ENCODE assay signal across 8 mouse cellular contexts in the genomic region with DNA sequence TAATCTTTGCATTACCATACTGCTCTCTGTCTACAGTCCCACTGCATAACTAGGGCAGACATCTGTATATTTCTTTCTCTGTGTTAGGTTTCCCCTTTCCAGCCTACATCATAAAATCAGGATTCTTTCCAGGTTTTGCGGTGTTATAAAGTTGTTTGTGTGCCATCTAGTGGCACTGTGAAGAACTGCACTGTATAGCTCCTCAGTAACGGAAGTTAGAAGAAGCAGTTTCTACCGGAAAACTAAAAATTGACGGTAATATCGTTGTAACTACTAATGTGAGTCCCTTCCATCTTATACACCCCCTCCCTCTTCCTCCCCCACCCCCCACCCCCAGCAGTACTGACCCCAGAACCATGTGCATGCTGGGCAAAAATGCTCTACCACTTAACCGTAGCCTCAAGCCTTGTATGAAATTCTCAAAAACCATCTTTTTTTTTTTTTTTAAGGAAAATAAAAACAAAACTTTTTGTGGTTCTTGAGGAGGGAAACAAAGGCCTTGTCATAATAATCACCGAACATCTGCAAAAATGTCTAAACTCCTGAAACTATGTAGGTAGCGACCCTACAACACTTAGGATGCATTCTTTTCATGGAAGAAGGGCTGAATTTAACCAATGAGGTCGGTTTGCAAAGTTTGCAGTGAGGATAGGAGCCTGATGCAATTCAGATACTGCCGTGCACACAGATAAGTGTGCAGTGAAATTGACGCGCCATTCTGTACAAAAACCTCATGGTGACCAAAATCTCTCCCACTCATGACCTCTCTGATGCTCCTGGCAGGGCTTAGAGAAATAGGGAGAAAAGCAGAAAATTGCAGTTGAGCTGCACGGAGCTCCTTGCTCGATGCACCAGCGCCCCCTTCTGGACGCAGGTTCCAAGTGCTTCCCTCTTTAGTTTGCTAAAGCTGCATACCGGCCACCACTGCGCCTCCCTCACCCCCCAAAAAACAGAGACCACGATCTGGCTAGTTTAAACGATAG. TPM values are rescaled to one million over a fixed set of nuclear protein-coding genes. Genes with fewer than 3 reads are reported as not detected.
DNase-seq lines count a peak whose midpoint lies in the region; ATAC-seq and TF ChIP-seq lines count a peak whose summit lies in the region.

No protein-coding gene starts in this region.

- WGBS in forebrain, embryonic 12.5 days = 4% methylated on average over 20 of the region's 20 CpGs
- 4% methylated on average over 20 of the region's 20 CpGs for WGBS in heart, postnatal 0 days
- 3% methylated on average over 20 of the region's 20 CpGs for WGBS in lung, adult 2 months
- WGBS in neural tube, embryonic 15.5 days = 7% methylated on average over 20 of the region's 20 CpGs

- H3K4me2 ChIP-seq in forebrain, embryonic 12.5 days = peak overlapping the region; percentile 59
- peak overlapping the region; percentile 78 for H3K4me2 ChIP-seq in heart, postnatal 0 days (ENCODE audit: low read depth, low read length)
- H3K4me2 ChIP-seq in neural tube, embryonic 15.5 days = peak overlapping the region; percentile 56

- no peak overlapping the region; the same call in 1 of the 2 replicates for H3K4me3 ChIP-seq in E14TG2a.4 (replicated peaks; ENCODE audit: low read length)
- H3K4me3 ChIP-seq in forebrain, embryonic 12.5 days (replicated peaks) = peak overlapping the region; percentile 31
- H3K4me3 ChIP-seq in heart, postnatal 0 days (ENCODE audit: low read depth, low read length) = peak overlapping the region; percentile 44
- peak overlapping the region; percentile 31 for H3K4me3 ChIP-seq in lung, adult 2 months (replicated peaks; ENCODE audit: extremely low read depth, low read depth, low read length)
- H3K4me3 ChIP-seq in neural tube, embryonic 15.5 days (replicated peaks) = peak overlapping the region; percentile 29

- no peak overlapping the region for H3K27ac ChIP-seq in forebrain, embryonic 12.5 days
- H3K27ac ChIP-seq in heart, postnatal 0 days (ENCODE audit: low read depth) = no peak overlapping the region
- peak overlapping the region; percentile 23; the same call in 1 of the 2 replicates for H3K27ac ChIP-seq in neural tube, embryonic 15.5 days (replicated peaks)

- ATAC-seq in forebrain, embryonic 12.5 days (ENCODE audit: low FRiP score) = peak; percentile 83
- peak; percentile 51; the same call in 1 of the 2 replicates for ATAC-seq in heart, postnatal 0 days (ENCODE audit: insufficient read depth, low read depth)
- ATAC-seq in neural tube, embryonic 15.5 days (ENCODE audit: low FRiP score) = peak; percentile 73

- DNase-seq in c-Kit-positive CD71-positive TER-119-negative erythroid progenitor cells, embryonic 14.5 days (ENCODE audit: low read depth) = peak; percentile 83
- peak; percentile 79 for DNase-seq in heart, postnatal 0 days (ENCODE audit: low spot score)
- peak; percentile 96 to 97 for DNase-seq in kidney, postnatal 4 days
- DNase-seq in lung, adult 2 months = peak; percentile 84
- DNase-seq in testis, postnatal 10 days (ENCODE audit: low spot score) = peak; percentile 96

- peaks cover 29% of the 10 kb centered on the region for H3K4me1 ChIP-seq in E14TG2a.4 (replicated peaks; ENCODE audit: low read depth, low read length)
- H3K4me1 ChIP-seq in forebrain, embryonic 12.5 days = peaks cover 8% of the 10 kb centered on the region; the same call in 1 of the 2 replicates
- H3K4me1 ChIP-seq in heart, postnatal 0 days (ENCODE audit: control insufficient read depth, insufficient read depth) = no peaks in the 10 kb centered on the region
- peaks cover 2% of the 10 kb centered on the region; the same call in 1 of the 2 replicates for H3K4me1 ChIP-seq in lung, adult 2 months (ENCODE audit: control insufficient read depth, insufficient read depth, low read length)
- H3K4me1 ChIP-seq in neural tube, embryonic 15.5 days = peaks cover 17% of the 10 kb centered on the region

- TF ChIP-seq CTCF in E14TG2a.4 (conservative IDR thresholded peaks at IDR 0.05; ENCODE audit: low read length) = peak; percentile 87
- TF ChIP-seq CTCF in heart, postnatal 0 days (IDR thresholded peaks at IDR 0.05; ENCODE audit: low read depth) = peak; percentile 85
- peak; percentile 95 for TF ChIP-seq CTCF in lung, adult 2 months (IDR thresholded peaks at IDR 0.05; ENCODE audit: insufficient read depth, low read length)

- no peaks in the 10 kb centered on the region for H3K27me3 ChIP-seq in E14TG2a.4 (ENCODE audit: insufficient read depth, low read length)
- H3K27me3 ChIP-seq in forebrain, embryonic 12.5 days = no peaks in the 10 kb centered on the region
- H3K27me3 ChIP-seq in heart, postnatal 0 days (ENCODE audit: control insufficient read depth, insufficient read depth, low read length) = no peaks in the 10 kb centered on the region
- H3K27me3 ChIP-seq in neural tube, embryonic 15.5 days (replicated peaks) = no peaks in the 10 kb centered on the region

- no peak for TF ChIP-seq EP300 in heart, postnatal 0 days (IDR thresholded peaks at IDR 0.05; ENCODE audit: low read depth)

- no peaks in the 10 kb centered on the region for H3K36me3 ChIP-seq in E14TG2a.4 (ENCODE audit: insufficient read depth, low read length)
- peaks cover 7% of the 10 kb centered on the region; the same call in 1 of the 2 replicates for H3K36me3 ChIP-seq in forebrain, embryonic 12.5 days (replicated peaks)
- peaks cover 10% of the 10 kb centered on the region for H3K36me3 ChIP-seq in heart, postnatal 0 days (replicated peaks; ENCODE audit: control insufficient read depth, insufficient read depth, low read length)
- peaks cover 20% of the 10 kb centered on the region for H3K36me3 ChIP-seq in neural tube, embryonic 15.5 days

- H3K9ac ChIP-seq in forebrain, embryonic 12.5 days = no peak overlapping the region
- no peak overlapping the region; the same call in 1 of the 2 replicates for H3K9ac ChIP-seq in heart, postnatal 0 days (replicated peaks; ENCODE audit: low read depth, low read length)
- H3K9ac ChIP-seq in neural tube, embryonic 15.5 days (replicated peaks) = no peak overlapping the region; the same call in 1 of the 2 replicates

- H3K9me3 ChIP-seq in E14TG2a.4 (ENCODE audit: low read length) = no peaks in the 10 kb centered on the region
- no peaks in the 10 kb centered on the region for H3K9me3 ChIP-seq in forebrain, embryonic 12.5 days
- no peaks in the 10 kb centered on the region for H3K9me3 ChIP-seq in heart, postnatal 0 days (replicated peaks; ENCODE audit: control insufficient read depth, low read length)
- H3K9me3 ChIP-seq in neural tube, embryonic 15.5 days (replicated peaks) = no peaks in the 10 kb centered on the region

- no peak for TF ChIP-seq POLR2A in lung, adult 2 months (IDR thresholded peaks at IDR 0.05; ENCODE audit: borderline replicate concordance, extremely low read depth, low read depth, low read length)

RNA-seq across cellular contexts. Expression of a gene that starts 12.0 kb away (rescaled TPM):
- polyA plus RNA-seq in forebrain, embryonic 12.5 days (2016; fragmentation: Nextera tagmentation; extraction: Ambion mirVana) = 75.9 and 80.5 TPM in 2 replicates
- 9.8 and 55.6 TPM in 2 replicates for total RNA-seq in heart, postnatal 0 days (2014; rRNA removed; ENCODE audit: low replicate concordance)
- 53.5 and 60.3 TPM in 2 replicates for polyA plus RNA-seq in heart, postnatal 0 days (2015; fragmentation: Nextera tagmentation; extraction: Ambion mirVana)
- 56.1 and 57.2 TPM in 2 replicates for polyA plus RNA-seq in lung, adult 2 months (2012; rRNA removed)
- 75.7 and 132 TPM in 2 replicates for polyA plus RNA-seq in neural tube, embryonic 15.5 days (2015; fragmentation: Nextera tagmentation; extraction: Ambion mirVana)

RNA-seq across cellular contexts. Expression of a gene that starts 12.1 kb away (rescaled TPM):
- 0.36 and 0.82 TPM in 2 replicates for polyA plus RNA-seq in forebrain, embryonic 12.5 days (2016; fragmentation: Nextera tagmentation; extraction: Ambion mirVana)
- 0.04 and 1.8 TPM in 2 replicates for total RNA-seq in heart, postnatal 0 days (2014; rRNA removed; ENCODE audit: low replicate concordance)
- polyA plus RNA-seq in heart, postnatal 0 days (2015; fragmentation: Nextera tagmentation; extraction: Ambion mirVana) = 0.23 and 0.44 TPM in 2 replicates
- polyA plus RNA-seq in lung, adult 2 months (2012; rRNA removed) = 5.4 and 9.0 TPM in 2 replicates
- polyA plus RNA-seq in neural tube, embryonic 15.5 days (2015; fragmentation: Nextera tagmentation; extraction: Ambion mirVana) = 0.81 and 4.5 TPM in 2 replicates

RNA-seq across cellular contexts. Expression of a gene that starts 20.7 kb away (rescaled TPM):
- polyA plus RNA-seq in forebrain, embryonic 12.5 days (2016; fragmentation: Nextera tagmentation; extraction: Ambion mirVana) = 1.00 and 1.4 TPM in 2 replicates
- 1.1 TPM in 1 of 2 replicates, not detected in the other for total RNA-seq in heart, postnatal 0 days (2014; rRNA removed; ENCODE audit: low replicate concordance)
- polyA plus RNA-seq in heart, postnatal 0 days (2015; fragmentation: Nextera tagmentation; extraction: Ambion mirVana) = 0.31 TPM in 1 of 2 replicates, not detected in the other
- not detected in 2 replicates for polyA plus RNA-seq in lung, adult 2 months (2012; rRNA removed)
- 3.6 and 4.5 TPM in 2 replicates for polyA plus RNA-seq in neural tube, embryonic 15.5 days (2015; fragmentation: Nextera tagmentation; extraction: Ambion mirVana)

RNA-seq across cellular contexts. Expression of a gene that starts 30.0 kb away (rescaled TPM):
- 5.3 TPM in 2 replicates for polyA plus RNA-seq in forebrain, embryonic 12.5 days (2016; fragmentation: Nextera tagmentation; extraction: Ambion mirVana)
- total RNA-seq in heart, postnatal 0 days (2014; rRNA removed; ENCODE audit: low replicate concordance) = 3.0 and 5.6 TPM in 2 replicates
- polyA plus RNA-seq in heart, postnatal 0 days (2015; fragmentation: Nextera tagmentation; extraction: Ambion mirVana) = 3.0 and 3.3 TPM in 2 replicates
- polyA plus RNA-seq in lung, adult 2 months (2012; rRNA removed) = 0.82 TPM in 1 of 2 replicates, not detected in the other
- polyA plus RNA-seq in neural tube, embryonic 15.5 days (2015; fragmentation: Nextera tagmentation; extraction: Ambion mirVana) = 1.7 and 3.2 TPM in 2 replicates

RNA-seq across cellular contexts. Expression of a gene that starts 55.5 kb away (rescaled TPM):
- 0.14 TPM in 1 of 2 replicates, not detected in the other for polyA plus RNA-seq in forebrain, embryonic 12.5 days (2016; fragmentation: Nextera tagmentation; extraction: Ambion mirVana)
- total RNA-seq in heart, postnatal 0 days (2014; rRNA removed; ENCODE audit: low replicate concordance) = not detected in 2 replicates
- polyA plus RNA-seq in heart, postnatal 0 days (2015; fragmentation: Nextera tagmentation; extraction: Ambion mirVana) = 0.18 TPM in 1 of 2 replicates, not detected in the other
- 0.29 and 0.37 TPM in 2 replicates for polyA plus RNA-seq in lung, adult 2 months (2012; rRNA removed)
- 0.09 and 0.56 TPM in 2 replicates for polyA plus RNA-seq in neural tube, embryonic 15.5 days (2015; fragmentation: Nextera tagmentation; extraction: Ambion mirVana)
